Mouse (Mus musculus) heart, adult 18-20 months (tissue): ENCODE results near the gene Lyrm2. TPM values are rescaled to one million over a fixed set of nuclear protein-coding genes. Genes with fewer than 3 reads are reported as not detected.

Experiments
- total RNA-seq, 2 experiments: library from RNA; stranded (reverse); gene quantifications; 2 replicates each; pipeline ENCODE4 v1.2.3; 2021

Gene Lyrm2
- total RNA-seq, 2 experiments from 2014 or later = 39.8 to 43.9 TPM

Other genes starting within 250 kb of the Lyrm2 start
- gene Gja10, start 197.5 kb upstream of the Lyrm2 start, total RNA-seq = not detected
- gene Casp8ap2, start 184.8 kb upstream of the Lyrm2 start, total RNA-seq = 1 to 10 TPM; 4.7 to 6.5 TPM
- 10 to 100 TPM in 1 of 2 experiments, 1 to 10 TPM in 1; 8.3 to 11.8 TPM for gene Mdn1, start 143.1 kb upstream of the Lyrm2 start, total RNA-seq
- gene Ankrd6, start 150.6 kb downstream of the Lyrm2 start, total RNA-seq = 1 to 10 TPM; 4.8 to 5.9 TPM
- gene Rragd, start 182.8 kb downstream of the Lyrm2 start, total RNA-seq = 100 to 1,000 TPM in 1 of 2 experiments, 10 to 100 TPM in 1; 95.4 to 110 TPM
- 10 to 100 TPM; 38.7 to 43.1 TPM for gene Ube2j1, start 231.2 kb downstream of the Lyrm2 start, total RNA-seq